Mouse (Mus musculus) layer of hippocampus, adult 8-10 months (tissue): ENCODE measurements at regions not wholly inside any gene's neighbourhood (a gene's known extent, or its start where the extent isn't known, plus 50 kb on each side); places are given as distances from the start of the nearest gene placed in this dataset.

Experiments used
- DNase-seq, 2 experiments: peaks; one replicate each; pipeline ENCODE4 v3.0.0; 2022; ENCODE audit warnings: low spot score in 2 of 2

DNA sequence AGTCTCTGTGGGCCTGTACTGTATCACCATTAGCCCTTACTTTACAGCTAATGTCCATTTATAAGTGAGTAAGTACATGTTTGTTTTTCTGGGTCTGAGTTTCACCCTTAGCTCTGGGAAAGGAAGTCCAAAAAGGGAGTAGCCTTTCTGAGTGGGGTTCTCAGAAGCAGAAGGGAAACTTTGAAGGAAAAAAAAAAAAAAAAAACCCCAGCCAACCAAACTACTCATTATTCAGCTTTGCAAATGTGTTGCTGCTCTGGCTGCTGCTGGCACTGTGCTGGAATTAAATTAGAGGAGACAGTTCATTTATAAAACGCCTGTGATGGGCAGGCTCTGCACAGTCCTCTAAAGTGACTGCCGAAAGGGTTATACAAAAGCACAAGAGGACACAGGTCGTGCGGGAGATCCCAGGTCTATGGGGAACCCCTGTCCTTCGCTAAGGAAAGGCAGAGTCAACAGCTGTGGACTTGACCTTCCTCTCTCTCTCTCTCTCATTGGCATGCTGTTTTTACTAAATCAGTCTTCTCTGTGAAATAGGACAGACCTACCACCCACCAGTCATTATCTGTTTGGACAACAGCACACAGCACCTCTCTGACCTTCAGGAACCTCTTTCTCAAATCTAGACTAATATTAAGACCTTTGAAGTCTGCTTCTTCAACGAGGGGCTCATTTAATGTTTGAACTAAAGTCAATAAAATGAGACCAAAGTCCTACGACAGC, 165.4 kb downstream of the Cd47 start:
- DNase-seq, result peak in 1 of 2 experiments; percentile 40

DNA sequence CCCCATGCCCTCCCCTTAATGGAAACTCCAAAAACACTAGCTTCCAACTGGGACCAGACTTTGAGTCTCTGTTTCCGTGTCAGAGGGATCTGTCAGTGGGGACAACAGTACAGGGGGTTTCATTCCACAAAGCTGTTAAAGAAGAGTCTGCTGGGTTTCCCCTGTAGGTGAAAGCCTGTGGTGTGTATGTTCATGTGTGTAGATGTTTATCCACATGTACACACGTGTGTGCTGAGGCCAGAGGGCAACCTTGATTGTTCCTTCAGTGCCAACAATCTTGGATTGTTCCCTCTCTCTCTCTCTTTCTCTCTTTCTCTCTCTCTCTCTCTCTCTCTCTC, 165.9 kb downstream of the Cd47 start:
- no peak for DNase-seq

DNA sequence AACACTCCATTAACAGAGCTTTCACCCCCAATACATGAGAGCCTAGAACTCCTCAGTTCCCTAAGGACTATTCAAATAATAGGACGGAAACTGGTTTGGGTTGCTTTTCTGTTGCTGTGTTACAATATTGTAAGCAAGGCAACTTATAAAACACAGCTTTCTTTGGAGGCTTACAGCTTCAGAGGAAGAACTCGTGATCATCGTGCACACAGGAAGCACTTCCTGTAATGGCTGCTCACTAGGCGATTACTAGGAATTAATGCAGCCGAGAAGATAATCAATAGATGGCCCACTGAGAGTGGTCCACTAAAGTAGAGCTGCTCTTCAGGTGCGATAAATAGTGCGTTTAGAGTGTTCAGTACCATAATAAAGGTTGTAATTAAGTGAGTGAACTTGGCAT, 166.8 kb downstream of the Cd47 start:
- no peak for DNase-seq

DNA sequence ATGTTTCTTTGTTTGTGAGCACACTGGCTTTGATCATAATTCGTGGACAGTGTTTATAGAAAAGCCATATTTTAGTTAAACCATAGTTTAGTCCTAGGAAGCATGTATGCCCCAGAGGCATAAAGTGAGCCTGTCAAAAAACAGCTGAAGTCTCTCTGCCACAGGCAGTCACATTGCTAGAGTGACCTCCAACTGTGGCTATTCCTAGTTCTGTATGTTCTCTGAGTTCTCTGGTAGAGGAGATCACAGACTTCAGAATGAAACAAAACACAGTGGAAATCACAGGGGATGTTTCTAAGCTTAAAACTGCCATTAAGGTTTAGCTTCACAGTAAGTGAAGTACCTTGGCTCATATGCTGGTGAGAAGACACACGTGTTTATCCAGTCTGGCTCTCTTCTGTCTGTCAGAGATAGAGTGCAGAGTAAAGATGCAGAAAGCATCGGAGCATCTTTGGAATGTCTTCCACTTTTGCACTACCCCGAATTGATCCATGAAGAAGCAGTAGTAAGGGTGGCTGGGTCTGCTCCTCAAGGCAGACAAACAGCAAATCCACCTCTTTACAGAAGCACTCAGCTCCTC, 168.0 kb downstream of the Cd47 start:
- no peak for DNase-seq

DNA sequence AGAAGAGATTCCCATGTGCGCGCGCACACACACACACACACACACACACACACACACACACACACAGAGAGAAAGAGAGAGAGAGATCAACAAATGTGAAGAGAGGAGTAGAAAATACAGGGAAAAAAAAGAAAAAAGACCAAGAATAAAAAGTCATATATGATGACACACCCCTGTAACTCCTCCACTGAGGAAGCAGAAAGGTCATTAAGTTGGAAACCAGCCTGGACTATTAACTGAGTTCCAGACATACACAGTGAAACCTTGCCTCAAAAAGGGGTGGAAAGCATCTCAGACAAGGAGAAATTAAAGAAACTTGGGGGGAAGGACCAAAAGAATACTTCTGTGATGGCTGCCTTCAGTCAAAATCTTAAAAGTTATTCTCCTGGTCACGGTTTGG, 168.7 kb downstream of the Cd47 start:
- DNase-seq, result no peak

DNA sequence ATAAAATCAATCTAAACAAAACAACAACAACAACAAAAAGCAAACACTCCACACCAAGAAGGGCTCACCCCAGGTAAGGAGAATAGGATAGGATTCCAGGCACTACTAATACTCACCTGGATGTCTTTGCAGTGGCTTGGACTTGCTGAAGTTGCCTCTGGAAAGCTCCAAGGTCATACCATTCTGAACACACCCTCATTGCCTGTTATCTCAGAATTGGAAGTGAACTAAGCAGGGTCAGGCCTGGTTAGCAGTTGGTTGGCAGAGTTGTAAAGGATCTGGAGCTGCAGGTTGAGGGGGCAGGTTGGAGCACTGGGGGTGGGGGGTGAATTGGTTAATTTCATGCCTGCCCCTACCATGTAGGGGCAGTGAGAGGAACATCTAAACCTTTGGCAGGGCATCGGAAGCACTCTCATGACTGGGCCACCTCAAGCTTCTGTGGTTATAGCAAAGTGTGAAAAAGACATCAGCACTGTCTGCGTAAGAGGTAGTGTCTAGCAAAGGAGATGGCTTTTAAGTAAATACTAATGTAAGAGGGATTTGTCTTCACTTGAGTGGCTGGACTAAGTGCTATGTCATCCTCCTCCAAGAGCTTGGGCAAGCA, 169.5 kb downstream of the Cd47 start:
- DNase-seq, result no peak

DNA sequence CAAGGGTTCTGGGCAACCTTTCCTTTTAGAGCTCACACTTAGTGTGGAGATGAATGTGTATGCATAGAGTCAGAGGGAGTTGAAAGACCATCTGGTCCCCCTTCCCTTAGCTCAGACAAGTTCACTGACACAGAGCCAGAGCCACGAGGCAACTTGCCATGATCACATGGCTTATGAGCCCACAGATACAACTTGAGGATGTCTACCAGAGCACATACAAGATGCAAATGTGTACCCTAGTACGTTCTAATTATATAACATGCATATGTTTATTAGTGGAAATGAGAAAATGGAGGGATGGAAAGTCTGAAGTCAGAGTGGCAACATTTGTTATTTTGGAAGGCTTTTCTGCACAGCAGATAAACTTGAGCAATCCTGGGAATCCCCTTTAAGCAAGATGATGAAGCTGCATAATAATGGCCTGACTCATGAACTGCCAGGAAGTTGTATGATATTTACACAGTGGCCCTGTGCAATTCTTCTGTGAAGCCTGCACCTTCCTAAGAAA, 170.0 kb downstream of the Cd47 start:
- DNase-seq, result no peak

DNA sequence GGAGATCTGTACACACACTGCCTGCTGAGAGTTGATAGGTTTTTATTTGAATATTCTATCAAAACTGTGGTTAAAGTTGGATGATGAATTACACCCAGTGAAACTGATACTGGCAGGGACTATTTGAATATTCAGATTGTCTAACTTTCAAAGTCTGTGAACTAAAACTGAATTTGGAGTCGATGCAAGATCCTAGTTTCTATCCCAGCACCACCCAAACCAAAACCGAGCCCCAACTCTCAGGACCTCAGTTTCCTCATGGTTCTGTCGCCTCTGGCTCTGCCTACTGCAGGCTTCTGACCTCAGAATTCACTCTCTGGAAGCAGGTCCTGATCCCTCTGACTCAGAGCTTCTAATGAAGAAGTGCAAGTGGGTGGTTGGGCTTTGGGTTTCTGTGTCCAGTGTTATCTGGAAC, 170.8 kb downstream of the Cd47 start:
- no peak for DNase-seq

DNA sequence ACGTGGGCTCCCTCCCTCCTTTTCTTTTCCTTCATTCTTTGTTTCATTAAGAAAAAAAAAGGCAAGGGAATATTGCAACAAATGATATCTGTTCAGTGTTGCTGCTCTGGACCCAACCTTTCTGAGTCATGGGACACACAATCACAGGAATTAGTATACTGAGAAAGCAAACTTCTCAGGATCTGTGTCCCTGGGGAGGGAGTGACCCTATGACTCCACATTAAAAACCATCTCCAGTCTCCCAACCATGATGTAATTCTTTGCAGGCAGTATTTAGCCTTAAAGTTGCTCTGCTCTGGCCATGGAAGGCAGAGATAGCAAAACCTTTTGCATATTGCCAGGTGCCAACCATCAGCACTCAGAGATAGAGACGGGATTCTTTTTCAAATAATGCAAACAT, 176.9 kb downstream of the Cd47 start:
- DNase-seq, result no peak

DNA sequence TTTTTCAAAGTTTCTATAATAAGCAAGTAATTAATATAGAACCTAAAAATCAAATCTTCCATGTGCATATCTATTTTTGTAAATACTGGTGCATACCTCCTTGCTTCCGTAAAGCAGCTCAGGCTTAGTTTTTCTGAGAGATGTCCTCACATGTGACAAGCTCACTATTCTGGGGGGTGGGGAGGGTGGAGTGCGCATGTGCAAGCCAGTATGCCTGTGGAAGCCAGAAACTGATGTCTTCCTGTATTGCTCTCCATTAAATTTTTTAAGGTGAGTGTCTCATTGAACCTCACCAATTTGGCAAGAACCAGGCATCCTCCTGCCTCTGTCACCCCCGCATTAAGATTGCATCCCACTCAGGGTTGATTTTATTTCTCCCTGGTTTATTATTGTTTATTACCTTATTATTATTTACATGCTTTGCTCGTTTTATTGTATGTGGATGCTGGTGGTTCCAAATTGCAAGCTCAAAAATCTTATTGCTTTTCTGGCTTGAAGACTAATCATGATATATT, 179.2 kb downstream of the Cd47 start:
- DNase-seq, result no peak

DNA sequence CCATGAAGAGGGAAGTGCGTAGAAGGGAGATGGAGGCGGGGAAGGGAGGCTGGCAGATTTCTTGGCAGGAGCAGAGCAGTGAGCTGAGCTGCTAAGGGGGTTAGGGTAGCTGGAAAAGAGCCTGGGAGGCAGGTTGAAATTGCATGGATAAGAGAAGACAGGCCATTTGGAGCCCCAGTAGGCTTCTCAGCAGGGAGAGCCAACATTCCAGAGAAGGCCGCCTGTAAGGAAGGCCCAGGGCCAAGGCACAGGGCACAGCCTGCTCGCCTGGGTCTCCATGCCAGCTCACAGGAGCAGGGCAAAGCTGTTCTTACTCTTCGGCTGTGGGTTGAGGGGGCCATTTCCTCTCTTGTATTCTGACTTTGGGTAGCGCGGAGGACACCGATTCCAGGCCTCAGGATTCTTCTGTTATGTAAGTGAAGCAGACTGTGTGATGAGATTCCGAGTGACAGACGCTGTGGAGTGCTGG, 179.9 kb downstream of the Cd47 start:
- peak; percentile 17 to 20 for DNase-seq

DNA sequence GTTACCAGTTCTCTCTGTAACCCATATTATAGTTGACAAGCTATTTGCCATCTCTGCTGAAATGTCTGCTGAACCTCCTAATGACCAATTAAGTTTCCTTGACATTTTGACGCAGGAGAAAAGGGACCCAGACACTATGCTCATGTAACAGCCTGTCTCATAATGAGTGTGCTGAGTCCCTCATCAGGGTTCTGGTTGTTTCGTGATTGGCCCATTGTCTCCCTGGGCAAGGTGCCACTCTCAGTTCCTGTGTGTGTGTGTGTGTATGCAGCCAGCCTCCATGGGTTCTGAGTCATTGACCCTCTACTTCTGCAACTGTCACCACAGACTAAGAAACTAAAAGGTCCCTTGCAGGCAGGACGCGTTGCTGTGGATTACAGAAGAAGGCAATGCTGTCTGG, 181.8 kb downstream of the Cd47 start:
- no peak for DNase-seq

DNA sequence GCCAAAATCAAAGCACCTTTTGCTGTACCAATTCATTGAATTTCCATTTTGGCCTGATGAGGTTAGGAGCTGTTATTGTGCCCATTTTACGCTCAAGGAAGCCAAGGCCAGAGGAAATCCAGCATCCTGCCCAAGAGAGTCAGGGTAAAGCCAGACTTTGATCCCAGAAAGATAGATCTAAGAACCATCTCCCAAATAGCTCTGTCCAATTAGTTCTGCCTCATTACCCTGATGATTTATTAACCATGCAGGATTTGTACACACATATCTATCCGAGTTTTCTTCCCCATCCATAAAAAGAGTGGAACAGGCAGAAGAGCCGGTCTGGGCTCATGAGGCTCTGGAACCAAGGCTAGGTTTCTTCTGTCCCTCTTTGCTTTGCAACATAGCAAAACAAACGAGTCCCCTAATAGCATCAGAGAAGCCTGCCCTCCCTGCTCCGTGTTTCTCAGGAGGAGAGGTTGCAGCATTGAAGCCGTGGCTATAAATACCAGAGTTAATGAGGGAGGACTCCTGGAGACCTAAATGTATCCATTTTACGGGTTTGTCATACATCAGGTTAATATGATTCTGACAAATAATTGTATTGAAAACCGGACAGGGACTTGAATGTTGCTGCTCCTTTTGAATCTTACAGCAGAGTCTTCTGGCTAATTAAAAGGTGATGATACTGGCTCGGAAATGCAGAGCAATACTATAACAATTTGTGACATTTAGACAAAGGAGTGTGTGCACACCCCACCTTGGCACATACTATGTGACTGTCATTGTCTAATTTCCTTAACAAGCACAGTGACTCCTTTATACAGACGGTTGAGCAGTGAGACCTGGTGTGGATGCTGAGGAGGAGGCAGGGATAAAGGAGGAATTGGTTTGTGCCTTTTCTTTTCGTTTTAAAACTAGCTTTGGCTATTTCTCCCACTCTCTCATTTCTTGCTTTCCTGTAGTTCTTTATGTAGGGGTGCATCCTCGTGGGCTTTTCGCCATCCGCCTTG, 185.0 kb downstream of the Cd47 start:
- DNase-seq, result no peak

DNA sequence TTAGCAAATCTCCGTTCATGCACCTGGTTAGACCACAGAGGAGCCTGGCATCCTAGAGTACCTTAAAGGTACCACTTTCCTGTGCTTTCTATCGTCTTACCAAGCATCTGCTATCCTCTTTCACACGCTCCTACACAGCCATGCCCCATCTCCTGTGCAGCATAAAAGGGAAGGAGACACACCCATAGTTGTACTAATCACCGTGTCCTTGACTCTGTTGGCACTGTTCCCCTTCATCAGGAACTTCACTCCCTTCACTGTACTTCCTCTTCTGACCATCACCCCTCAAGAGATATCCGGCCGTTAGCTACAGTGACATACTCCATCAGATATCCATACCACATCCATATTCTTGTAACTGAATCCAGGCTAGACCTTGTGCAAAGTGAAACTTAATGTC, 186.6 kb downstream of the Cd47 start:
- DNase-seq, result no peak

DNA sequence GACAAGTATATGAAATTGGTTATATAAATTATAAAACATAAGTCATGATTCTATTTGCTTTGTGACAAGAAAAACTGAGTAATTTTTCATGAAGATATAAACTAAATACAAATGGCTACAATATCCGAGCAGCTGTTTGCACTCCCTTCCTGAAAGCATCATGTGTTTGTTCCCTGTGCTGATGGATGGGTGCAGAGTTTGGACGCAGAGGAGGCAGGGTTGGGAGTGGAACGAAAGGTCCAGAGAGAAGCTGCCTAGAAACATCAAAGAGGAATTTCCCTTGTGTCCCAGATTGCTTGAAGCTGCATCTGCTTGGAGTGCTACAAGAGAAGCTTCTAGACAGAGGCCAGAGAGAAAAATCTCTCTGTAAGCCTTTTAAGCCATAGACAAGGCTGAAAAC, 195.5 kb downstream of the Cd47 start:
- DNase-seq, result no peak

DNA sequence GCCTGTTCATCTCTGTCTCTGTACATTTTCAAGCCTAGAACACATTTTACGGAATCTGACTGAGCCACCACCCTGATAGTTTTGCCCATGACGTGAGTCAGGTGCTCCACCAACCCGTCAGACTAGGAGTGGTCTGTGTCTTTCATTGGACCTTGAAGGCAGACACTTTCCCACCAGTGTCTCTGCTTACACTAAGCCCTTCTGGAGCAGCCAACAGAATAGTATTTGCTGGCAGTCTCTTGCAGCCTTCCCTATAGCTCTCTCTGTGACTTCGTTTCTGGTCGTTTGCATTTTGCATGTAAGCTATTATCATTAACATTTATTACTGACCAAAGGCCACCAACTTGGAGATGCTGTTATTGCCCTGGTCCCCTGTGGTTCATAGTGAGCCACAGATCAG, 196.3 kb downstream of the Cd47 start:
- no peak for DNase-seq

DNA sequence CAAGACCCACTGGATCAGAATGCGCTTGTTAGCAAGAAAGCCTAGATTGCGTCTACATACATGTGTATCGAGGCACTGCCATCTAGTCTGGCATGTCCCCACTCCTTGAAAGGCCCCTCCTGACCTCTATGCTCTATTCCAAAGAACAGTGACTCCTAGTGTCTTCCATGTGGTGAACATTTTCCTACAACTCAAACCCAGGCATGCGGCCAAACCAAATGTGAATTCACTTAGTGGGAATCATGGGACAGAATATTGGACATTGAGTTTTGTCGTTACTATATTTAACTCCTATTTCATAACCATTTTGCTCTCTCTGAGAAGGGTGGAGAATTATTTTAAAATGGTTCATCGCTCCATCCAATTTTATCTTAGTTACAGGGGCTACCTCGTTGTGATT, 196.7 kb downstream of the Cd47 start:
- no peak for DNase-seq

DNA sequence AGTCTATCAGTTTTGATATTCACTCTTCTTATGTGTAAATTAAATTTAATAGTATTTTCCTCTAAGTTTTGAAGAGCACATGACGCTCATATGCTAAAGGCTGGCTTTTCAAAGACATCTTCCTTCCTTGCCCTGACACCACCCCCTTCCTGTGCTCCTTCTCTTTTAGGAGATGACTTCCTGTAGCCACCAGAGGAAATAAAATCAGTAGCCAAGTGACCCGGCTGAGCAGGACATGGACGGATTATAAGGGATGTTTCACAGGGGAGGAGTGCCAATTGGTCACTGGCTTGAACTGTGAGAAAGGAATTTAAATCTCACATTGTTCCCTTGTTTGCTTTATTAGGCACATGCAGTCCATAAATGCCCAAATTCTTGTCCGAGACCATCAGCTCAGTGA, 200.5 kb downstream of the Cd47 start:
- DNase-seq, result no peak

DNA sequence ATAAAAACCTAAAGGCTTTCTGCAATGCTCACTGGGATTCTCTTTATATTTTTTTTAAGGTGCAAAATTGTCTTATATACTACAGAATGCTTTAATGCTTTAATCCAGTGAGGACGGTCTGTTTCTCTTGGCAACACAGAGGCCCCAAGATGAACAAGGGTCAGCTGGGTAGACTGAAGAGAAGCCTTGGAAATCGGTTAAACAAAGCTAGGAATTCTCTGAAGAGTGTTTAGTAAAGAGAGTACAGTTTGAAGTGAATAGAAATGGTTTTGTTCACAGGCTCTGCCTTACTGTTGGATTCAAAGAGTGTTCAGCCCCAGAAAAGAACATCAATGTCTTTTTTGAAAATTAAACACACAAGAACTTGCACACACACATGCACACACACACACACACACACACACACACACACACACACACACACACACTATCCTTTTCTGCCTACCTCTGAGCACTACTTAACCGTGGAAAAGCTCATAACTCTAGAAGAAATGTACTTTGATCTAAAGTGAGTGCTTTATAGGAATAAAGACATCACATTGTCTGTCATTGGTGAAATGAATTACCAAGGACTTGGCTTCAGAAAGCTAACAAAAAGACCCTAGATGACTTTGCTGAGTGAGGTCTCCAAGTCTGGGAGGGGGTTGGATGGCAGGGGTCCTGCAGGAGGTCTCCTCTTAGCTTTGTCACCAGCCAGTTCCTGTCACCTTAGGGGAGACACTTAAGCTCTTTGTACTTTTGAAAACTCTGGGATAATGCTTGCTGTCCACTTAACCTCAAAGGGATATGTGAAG, 201.5 kb downstream of the Cd47 start:
- no peak for DNase-seq

DNA sequence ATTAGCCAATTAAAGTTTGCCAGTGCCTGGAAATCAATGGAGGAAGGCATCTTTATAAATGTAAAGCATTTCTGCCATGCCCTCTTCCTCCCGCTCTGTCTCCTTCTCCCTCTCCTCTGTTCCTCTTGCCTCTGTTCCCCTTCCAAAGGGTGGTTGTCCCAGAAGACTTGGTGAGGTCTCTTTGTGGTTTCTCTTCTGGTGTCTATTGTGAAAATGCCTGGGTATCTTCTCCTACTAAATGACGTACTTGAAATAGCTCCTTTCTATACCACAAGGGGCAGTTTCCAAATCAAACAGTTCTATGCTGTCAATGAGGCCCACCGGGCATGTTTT, 202.1 kb downstream of the Cd47 start:
- DNase-seq, result no peak

DNA sequence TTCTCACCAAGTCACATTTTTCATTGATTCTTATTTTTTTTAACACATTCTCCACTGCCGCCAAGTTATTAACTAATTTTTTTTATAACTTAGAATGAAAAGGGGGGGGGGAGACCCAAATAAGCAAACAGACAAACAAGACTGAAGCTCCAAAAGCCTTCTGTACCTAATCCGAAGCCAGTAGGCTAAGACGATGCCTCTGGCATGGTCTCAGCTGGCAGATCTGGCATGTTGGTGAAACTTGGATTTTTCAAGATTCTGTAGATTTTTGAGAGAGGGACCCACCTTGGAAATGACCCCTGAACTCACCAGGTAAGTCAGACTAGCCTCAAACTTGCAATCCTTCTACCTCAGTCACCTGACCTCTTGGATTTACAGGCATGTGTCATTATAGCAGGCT, 208.7 kb downstream of the Cd47 start:
- no peak for DNase-seq
